Mouse (Mus musculus): ENCODE results near the gene Sertad2.

Gene Sertad2

GRCm38 (mm10) chr11:20644166-20644565 is 101.1 kb downstream of the Sertad2 start:
- DNase-seq (ENCODE audit: low read depth, low spot score): no peak

DNA sequence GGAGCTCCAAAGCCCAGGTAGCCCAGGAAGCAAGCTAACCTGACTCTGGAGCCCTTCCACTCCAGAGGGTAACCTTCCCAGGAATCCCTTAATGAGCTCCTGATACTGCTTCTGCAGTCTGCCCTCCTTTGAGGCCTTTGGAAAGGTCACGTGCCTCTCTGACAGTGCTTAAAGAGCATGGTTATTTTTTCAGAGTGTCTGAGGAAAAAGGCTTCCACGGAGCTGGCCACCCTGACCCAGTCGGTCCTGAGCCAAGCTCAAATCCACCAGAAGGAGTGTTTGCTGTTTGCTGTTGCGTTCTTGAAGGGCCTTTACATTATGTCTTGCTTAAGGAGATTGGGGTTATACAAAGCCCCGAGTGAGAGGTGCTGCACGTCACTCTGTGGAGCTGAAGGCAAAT is 101.8 kb downstream of the Sertad2 start:
- no peak for DNase-seq (ENCODE audit: low read depth, low spot score)

GRCm38 (mm10) chr11:20645521-20645920 is 102.5 kb downstream of the Sertad2 start:
- no peak for DNase-seq (ENCODE audit: low read depth, low spot score)

GRCm38 (mm10) chr11:20646142-20646541 is 103.1 kb downstream of the Sertad2 start:
- no peak for DNase-seq (ENCODE audit: low read depth, low spot score)

GRCm38 (mm10) chr11:20646986-20647726 is 104.1 kb downstream of the Sertad2 start:
- no peak for DNase-seq (ENCODE audit: low read depth, low spot score)

- no peak for DNase-seq (ENCODE audit: low read depth, low spot score)
Observed at GRCm38 (mm10) chr11:20647902-20648625, 105.0 kb downstream of the Sertad2 start.

- DNase-seq (ENCODE audit: low read depth, low spot score): no peak
Observed at GRCm38 (mm10) chr11:20649477-20649876, 106.4 kb downstream of the Sertad2 start.

DNA sequence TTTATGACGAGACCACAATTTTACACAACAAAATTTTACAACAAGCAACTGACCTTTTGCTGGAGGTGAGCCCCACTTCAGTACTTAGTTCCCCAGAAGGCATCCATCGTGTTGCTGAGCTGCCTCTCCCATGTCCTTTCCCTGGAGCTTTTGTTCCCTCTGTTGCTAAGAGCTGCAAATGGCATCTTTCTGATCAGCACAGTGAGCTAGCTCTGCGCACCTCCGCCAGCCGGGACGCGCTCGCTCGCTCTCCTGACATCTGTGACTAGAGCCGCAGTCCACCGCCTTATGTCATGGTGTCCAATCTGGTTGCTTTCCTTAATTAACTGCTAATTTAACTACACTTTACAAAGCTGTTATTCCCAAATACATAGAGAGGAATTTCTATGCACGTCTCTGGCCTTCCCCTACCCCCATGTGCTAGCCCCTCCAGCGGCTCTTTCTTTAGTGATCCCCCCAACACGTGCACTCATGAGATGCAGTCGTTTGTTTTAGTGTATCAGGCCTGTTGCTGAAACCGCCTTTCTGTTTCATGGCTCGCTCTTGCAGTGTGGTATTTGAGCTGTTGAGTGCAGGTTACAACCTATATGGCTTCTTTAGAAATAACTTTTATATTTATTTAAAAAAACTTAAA is 107.1 kb downstream of the Sertad2 start:
- no peak for DNase-seq (ENCODE audit: low read depth, low spot score)

GRCm38 (mm10) chr11:20651166-20651565 is 108.1 kb downstream of the Sertad2 start:
- no peak for DNase-seq (ENCODE audit: low read depth, low spot score)

DNA sequence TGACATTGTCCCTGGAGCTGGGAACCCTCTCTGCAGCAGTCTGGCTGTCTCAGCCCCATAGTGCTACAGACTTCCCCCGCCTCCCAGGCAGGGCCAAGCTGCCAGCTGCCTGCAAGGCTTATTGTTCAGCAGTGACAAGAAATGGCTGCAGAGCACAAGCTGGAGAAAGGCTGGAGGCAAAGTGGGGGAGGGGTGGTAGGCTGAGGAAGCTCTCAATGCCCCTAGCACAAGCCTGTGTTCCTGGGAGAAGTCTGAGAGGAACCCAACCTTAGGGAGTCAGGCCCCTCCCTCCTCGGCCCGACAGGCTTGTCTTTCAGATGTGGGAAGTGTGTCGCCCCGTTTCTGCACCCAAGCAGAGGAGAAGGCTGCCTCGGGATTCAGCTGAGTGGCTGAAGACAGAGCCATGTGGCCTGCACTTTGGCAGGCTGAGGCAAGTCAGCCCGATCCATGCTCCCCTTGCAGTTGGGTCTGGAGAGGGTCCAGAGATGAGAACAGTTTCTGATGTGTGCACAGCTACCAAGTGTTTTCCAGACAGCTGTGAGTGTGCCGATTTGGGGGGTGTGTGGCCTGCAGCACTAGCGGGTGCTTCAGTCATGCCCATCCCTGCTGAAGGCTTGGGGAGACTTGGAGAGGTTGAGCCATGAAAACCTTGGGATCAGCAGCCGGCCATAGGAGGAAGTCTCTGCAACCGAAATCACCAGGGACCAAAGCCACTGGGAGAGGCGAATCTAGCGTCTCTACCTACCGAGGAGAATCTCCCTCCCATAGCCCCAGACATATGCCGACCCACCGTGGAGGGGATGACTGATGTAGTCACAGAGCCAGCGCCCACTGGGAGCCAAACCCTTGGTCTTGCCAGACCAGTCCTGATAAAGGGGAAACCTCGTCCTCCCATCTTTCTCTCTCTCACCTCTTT is 113.0 kb downstream of the Sertad2 start:
- no peak for DNase-seq (ENCODE audit: low read depth, low spot score)

DNA sequence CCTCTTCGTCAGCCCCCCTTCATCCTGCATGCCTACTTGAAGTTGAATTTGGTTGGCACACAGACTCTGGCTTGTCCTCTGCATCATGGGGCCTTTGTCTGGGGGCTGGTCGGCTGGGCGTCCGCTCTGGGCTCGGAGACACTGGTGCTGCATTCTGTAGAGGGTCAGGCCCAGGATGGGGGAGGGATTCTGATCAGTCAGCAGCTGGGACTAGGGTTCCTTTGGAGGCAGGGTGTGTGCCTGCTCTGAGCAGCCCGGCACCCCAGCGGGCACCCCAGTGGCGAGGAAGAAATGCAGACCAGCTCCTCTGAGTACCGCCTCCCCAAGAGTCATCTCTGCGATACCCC is 113.6 kb downstream of the Sertad2 start:
- no peak for DNase-seq (ENCODE audit: low read depth, low spot score)

DNA sequence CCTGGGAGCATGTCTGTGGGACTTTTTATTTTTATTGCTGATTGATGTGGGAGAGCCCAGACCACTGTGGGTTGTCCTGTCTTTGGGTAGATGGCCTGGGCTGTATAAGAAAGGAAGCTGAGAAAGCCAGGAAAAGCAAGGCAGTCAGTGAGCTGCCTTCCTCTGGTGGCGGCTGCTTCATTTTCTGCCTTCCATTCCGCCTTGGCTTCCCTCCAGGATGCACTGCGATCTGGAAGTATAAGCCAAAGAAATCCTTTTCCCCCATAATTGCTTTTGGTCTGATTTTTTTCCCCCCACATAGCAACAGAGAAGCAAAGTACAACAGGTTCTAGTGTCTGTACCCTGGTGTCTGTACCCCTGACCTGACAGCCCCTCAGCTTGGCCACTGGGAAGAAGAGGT is 116.0 kb downstream of the Sertad2 start:
- no peak for DNase-seq (ENCODE audit: low read depth, low spot score)

GRCm38 (mm10) chr11:20660111-20661097 is 117.4 kb downstream of the Sertad2 start:
- DNase-seq (ENCODE audit: low read depth, low spot score): no peak

DNA sequence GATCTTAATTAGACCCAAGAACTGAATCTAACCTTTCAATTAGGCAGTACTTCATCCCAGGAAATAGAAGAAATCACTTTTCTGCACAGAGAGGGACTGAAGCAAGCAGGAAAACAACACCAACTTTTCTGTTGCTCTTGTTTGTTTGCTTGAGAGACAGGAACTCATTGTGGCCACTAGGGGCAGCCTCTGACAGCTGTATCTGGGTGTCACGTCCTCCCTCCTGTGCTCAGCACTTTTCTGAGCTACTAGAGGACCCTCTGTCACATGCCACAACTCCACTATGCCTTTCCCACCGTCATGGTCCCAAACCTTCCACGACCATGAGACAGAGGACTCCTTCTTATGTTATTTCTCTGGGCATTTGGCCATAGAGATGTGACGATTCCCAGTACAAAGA is 118.6 kb downstream of the Sertad2 start:
- no peak for DNase-seq (ENCODE audit: low read depth, low spot score)

- no peak for DNase-seq (ENCODE audit: low read depth, low spot score)
Observed at GRCm38 (mm10) chr11:20662811-20663210, 119.8 kb downstream of the Sertad2 start.

- DNase-seq (ENCODE audit: low read depth, low spot score): no peak
Observed at GRCm38 (mm10) chr11:20663580-20664198, 120.6 kb downstream of the Sertad2 start.

DNA sequence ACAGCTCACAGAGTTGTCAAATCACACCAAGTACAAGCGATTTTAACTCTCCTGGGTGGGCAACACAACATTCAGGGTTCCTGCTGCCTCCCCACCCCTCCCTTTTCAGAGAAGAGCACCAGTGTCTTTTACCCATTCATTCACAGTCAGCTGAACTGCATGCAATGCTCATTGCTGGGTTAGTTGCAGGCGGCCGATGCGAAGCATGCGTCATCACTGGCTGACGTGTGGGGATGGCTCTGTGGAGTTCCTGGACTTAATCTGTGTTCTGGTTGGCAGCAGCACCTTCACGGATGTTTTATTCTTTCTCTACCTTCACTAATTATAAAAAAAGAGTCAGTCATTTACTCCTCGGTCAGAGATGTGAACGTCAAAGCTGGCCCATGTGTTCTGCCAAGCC is 121.8 kb downstream of the Sertad2 start:
- no peak for DNase-seq (ENCODE audit: low read depth, low spot score)

DNA sequence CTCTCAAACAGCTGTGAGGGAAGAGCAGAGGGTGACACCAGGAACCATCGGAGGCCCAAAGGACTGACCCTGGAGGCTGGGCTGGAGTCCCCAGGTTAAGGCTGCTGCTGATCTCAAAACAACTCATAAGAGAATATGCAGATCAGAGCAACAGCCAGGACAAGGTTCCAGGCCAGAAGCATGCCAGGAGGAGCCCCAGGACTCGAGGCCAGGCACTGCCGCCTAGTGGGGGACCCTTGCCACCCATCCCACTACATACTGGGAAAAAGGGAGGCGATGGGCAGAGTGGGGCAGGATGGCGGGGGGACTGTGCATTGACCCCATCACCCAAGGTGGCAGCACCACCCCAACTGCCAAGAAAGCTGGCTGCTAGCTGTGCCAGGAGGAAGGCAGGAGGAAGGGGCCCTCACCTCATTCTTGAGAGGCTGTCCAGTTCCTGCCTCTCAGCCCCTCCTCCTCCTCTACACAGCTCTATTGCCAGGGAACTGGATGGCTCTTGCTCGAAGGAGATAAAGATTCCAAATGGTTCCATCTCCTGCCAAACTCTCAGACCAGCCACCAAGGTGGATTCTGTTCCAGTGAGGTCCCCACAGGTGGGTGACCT is 128.8 kb downstream of the Sertad2 start:
- DNase-seq (ENCODE audit: low read depth, low spot score): no peak

- DNase-seq (ENCODE audit: low read depth, low spot score): no peak
Observed at GRCm38 (mm10) chr11:20672513-20672912, 129.5 kb downstream of the Sertad2 start.

DNA sequence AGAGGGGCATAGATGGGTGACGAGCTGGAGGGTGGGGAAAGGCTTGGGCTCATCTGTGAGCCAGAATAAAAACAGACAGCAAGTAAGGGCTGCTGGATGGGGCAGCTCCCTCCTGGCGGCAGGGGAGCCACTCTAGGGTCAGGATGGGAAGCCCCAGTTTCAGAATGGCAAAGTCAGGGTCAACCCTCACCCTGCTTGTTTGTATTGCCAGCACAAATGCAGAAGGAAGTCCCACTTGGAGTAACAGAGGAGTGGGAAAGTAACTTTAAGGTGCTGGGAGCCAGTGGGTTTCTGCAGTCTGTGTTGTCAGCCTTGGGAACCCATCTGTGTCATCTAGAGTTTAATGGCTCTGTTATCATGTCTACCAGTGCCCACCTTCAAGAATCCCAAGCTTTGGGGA is 136.3 kb downstream of the Sertad2 start:
- no peak for DNase-seq (ENCODE audit: low read depth, low spot score)
